8 mouse cellular contexts compared by ENCODE assay signal in the genomic region with DNA sequence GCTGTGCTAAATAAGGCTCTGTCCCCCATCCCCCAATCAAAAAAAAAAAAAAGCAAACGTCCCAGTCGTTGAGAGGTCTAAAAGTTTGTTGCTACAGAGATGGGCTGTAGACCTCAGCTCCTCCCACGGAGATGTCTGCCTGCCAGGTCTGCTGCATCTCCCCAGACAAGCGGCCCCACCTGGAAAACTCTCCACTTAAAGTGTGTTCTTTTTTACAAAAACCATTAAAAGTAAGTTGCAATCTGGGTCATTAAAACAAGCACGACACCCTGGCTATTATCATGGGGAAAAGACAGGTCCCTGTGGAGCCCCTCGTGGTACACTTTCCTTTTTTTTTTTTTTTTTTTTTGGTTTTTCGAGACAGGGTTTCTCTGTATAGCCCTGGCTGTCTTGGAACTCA. TPM values are rescaled to one million over a fixed set of nuclear protein-coding genes. Genes with fewer than 3 reads are reported as not detected.
DNase-seq lines count a peak whose midpoint lies in the region; ATAC-seq and TF ChIP-seq lines count a peak whose summit lies in the region.

No protein-coding gene starts in this region.

- no peaks in the 10 kb centered on the region for H3K27me3 ChIP-seq in heart, embryonic 14.5 days (ENCODE audit: control insufficient read depth, insufficient read depth, low read length)
- H3K27me3 ChIP-seq in hindbrain, embryonic 15.5 days: no peaks in the 10 kb centered on the region
- H3K27me3 ChIP-seq in midbrain, embryonic 12.5 days: no peaks in the 10 kb centered on the region; the same call in 1 of the 2 replicates

- WGBS in heart, embryonic 14.5 days: 11% methylated on average over 7 of the region's 7 CpGs
- WGBS in hindbrain, embryonic 15.5 days: 16% methylated on average over 7 of the region's 7 CpGs
- 23% methylated on average over 7 of the region's 7 CpGs for WGBS in midbrain, embryonic 12.5 days

- H3K4me1 ChIP-seq in heart, embryonic 14.5 days (ENCODE audit: control insufficient read depth in 2 of 2, insufficient read depth in 2 of 2, low read length in 2 of 2): peaks cover 7 to 10% of the 10 kb centered on the region in 2 experiments; a peak in 3 of 4 replicates
- H3K4me1 ChIP-seq in hindbrain, embryonic 15.5 days (replicated peaks): peaks cover 9% of the 10 kb centered on the region
- peaks cover 9% of the 10 kb centered on the region for H3K4me1 ChIP-seq in midbrain, embryonic 12.5 days

- peak overlapping the region; percentile 63; the same call in 1 of the 2 replicates for H3K9ac ChIP-seq in heart, embryonic 14.5 days (ENCODE audit: low read length)
- H3K9ac ChIP-seq in hindbrain, embryonic 15.5 days: 0 out of 2 replicates have a peak overlapping the region, but pooled peaks have one; percentile 2
- no peak overlapping the region for H3K9ac ChIP-seq in midbrain, embryonic 12.5 days (replicated peaks)

- TF ChIP-seq CTCF in layer of hippocampus, adult 2 months (conservative IDR thresholded peaks at IDR 0.05): no peak

- peaks cover 9% of the 10 kb centered on the region; the same call in 1 of the 2 replicates for H3K36me3 ChIP-seq in heart, embryonic 14.5 days (ENCODE audit: control insufficient read depth, insufficient read depth, low read length)
- peaks cover 4% of the 10 kb centered on the region; the same call in 1 of the 2 replicates for H3K36me3 ChIP-seq in hindbrain, embryonic 15.5 days
- 0 out of 2 replicates have a peak, but pooled peaks cover 9% of the 10 kb centered on the region for H3K36me3 ChIP-seq in midbrain, embryonic 12.5 days

- DNase-seq in heart, postnatal 36 days: no peak
- peak; percentile 69 for DNase-seq in R1 (ENCODE audit: low read depth, low spot score)
- DNase-seq in urinary bladder, postnatal 25 days (ENCODE audit: low spot score): no peak
- no peak for DNase-seq in layer of hippocampus, adult 2 months (ENCODE audit: low spot score in 2 of 2)
- no peak for DNase-seq in embryo, embryonic 10.5 days (ENCODE audit: low spot score)

- H3K4me2 ChIP-seq in heart, embryonic 14.5 days (ENCODE audit: low read length): peak overlapping the region; percentile 86
- H3K4me2 ChIP-seq in hindbrain, embryonic 15.5 days: peak overlapping the region; percentile 67
- peak overlapping the region; percentile 58 for H3K4me2 ChIP-seq in midbrain, embryonic 12.5 days (replicated peaks)

- no peak for ATAC-seq in heart, embryonic 14.5 days (ENCODE audit: insufficient number of reproducible peaks, insufficient read depth, low FRiP score, low read depth)
- ATAC-seq in hindbrain, embryonic 15.5 days (ENCODE audit: low FRiP score, low read depth): no peak
- ATAC-seq in midbrain, embryonic 12.5 days (ENCODE audit: low FRiP score, low read depth): no peak

- peak overlapping the region; percentile 42 to 47; a peak in 3 of 4 replicates for H3K4me3 ChIP-seq in heart, embryonic 14.5 days (ENCODE audit: control insufficient read depth in 1 of 2, insufficient read depth in 1 of 2, low read depth in 1 of 2, low read length in 2 of 2)
- peak overlapping the region; percentile 33; the same call in 1 of the 2 replicates for H3K4me3 ChIP-seq in hindbrain, embryonic 15.5 days
- no peak overlapping the region for H3K4me3 ChIP-seq in midbrain, embryonic 12.5 days
- no peak overlapping the region for H3K4me3 ChIP-seq in layer of hippocampus, adult 2 months

- no peaks in the 10 kb centered on the region for H3K9me3 ChIP-seq in heart, embryonic 14.5 days (ENCODE audit: control insufficient read depth, low read length)
- H3K9me3 ChIP-seq in hindbrain, embryonic 15.5 days: no peaks in the 10 kb centered on the region
- no peaks in the 10 kb centered on the region for H3K9me3 ChIP-seq in midbrain, embryonic 12.5 days

- H3K27ac ChIP-seq in heart, embryonic 14.5 days (replicated peaks in 1 of 2; ENCODE audit: control insufficient read depth in 1 of 2, insufficient read depth in 1 of 2, low read depth in 2 of 2, low read length in 2 of 2): no peak overlapping the region
- no peak overlapping the region for H3K27ac ChIP-seq in hindbrain, embryonic 15.5 days (replicated peaks)
- H3K27ac ChIP-seq in midbrain, embryonic 12.5 days (replicated peaks): no peak overlapping the region
- H3K27ac ChIP-seq in layer of hippocampus, adult 2 months: no peak overlapping the region

- intact Hi-C loops in heart, postnatal 36 days (cut with DNase I): loop anchor here (5.0 kb wide), 1 partner anchor 241 kb away; no protein-coding TSS in a partner anchor

RNA-seq across cellular contexts. Expression of a gene that starts 0.7 kb away (rescaled TPM):
- 44.5 and 45.6 TPM in 2 replicates for polyA plus RNA-seq in heart, embryonic 14.5 days (2014; fragmentation: Nextera tagmentation; extraction: Ambion mirVana)
- 10 to 100 TPM; 41.0 to 45.2 TPM for total RNA-seq in heart, postnatal 36 days (2021)
- 63.8 and 64.4 TPM in 2 replicates for polyA plus RNA-seq in hindbrain, embryonic 15.5 days (2015; fragmentation: Nextera tagmentation; extraction: Ambion mirVana)
- polyA plus RNA-seq in midbrain, embryonic 12.5 days (2016; fragmentation: Nextera tagmentation; extraction: Ambion mirVana): 53.5 and 56.2 TPM in 2 replicates
- 100 to 1,000 TPM in 1 of 2 experiments, 10 to 100 TPM in 1; 97.3 to 109 TPM for total RNA-seq in layer of hippocampus, adult 2 months (2021)

RNA-seq across cellular contexts. Expression of a gene that starts 12.2 kb away (rescaled TPM):
- polyA plus RNA-seq in heart, embryonic 14.5 days (2014; fragmentation: Nextera tagmentation; extraction: Ambion mirVana): 23.6 and 26.0 TPM in 2 replicates
- total RNA-seq in heart, postnatal 36 days (2021): 10 to 100 TPM; 10.8 to 15.0 TPM
- polyA plus RNA-seq in hindbrain, embryonic 15.5 days (2015; fragmentation: Nextera tagmentation; extraction: Ambion mirVana): 33.6 and 38.8 TPM in 2 replicates
- 31.5 and 32.9 TPM in 2 replicates for polyA plus RNA-seq in midbrain, embryonic 12.5 days (2016; fragmentation: Nextera tagmentation; extraction: Ambion mirVana)
- total RNA-seq in layer of hippocampus, adult 2 months (2021): 10 to 100 TPM; 43.1 to 45.3 TPM

RNA-seq across cellular contexts. Expression of a gene that starts 18.1 kb away (rescaled TPM):
- 581 and 616 TPM in 2 replicates for polyA plus RNA-seq in heart, embryonic 14.5 days (2014; fragmentation: Nextera tagmentation; extraction: Ambion mirVana)
- 100 to 1,000 TPM; 227 to 247 TPM for total RNA-seq in heart, postnatal 36 days (2021)
- polyA plus RNA-seq in hindbrain, embryonic 15.5 days (2015; fragmentation: Nextera tagmentation; extraction: Ambion mirVana): 1,386 and 1,520 TPM in 2 replicates
- polyA plus RNA-seq in midbrain, embryonic 12.5 days (2016; fragmentation: Nextera tagmentation; extraction: Ambion mirVana): 512 and 518 TPM in 2 replicates
- total RNA-seq in layer of hippocampus, adult 2 months (2021): 1,000 to 10,000 TPM; 1,075 to 1,153 TPM

RNA-seq across cellular contexts. Expression of a gene that starts 54.0 kb away (rescaled TPM):
- 4.3 and 4.5 TPM in 2 replicates for polyA plus RNA-seq in heart, embryonic 14.5 days (2014; fragmentation: Nextera tagmentation; extraction: Ambion mirVana)
- 1 to 10 TPM; 8.4 to 9.4 TPM for total RNA-seq in heart, postnatal 36 days (2021)
- 26.9 TPM in 2 replicates for polyA plus RNA-seq in hindbrain, embryonic 15.5 days (2015; fragmentation: Nextera tagmentation; extraction: Ambion mirVana)
- 14.2 and 14.8 TPM in 2 replicates for polyA plus RNA-seq in midbrain, embryonic 12.5 days (2016; fragmentation: Nextera tagmentation; extraction: Ambion mirVana)
- 10 to 100 TPM; 61.2 to 66.1 TPM for total RNA-seq in layer of hippocampus, adult 2 months (2021)

RNA-seq across cellular contexts. Expression of a gene that starts 57.9 kb away (rescaled TPM):
- polyA plus RNA-seq in heart, embryonic 14.5 days (2014; fragmentation: Nextera tagmentation; extraction: Ambion mirVana): 1.3 and 1.6 TPM in 2 replicates
- total RNA-seq in heart, postnatal 36 days (2021): under 1 TPM; 0.58 to 0.68 TPM
- polyA plus RNA-seq in hindbrain, embryonic 15.5 days (2015; fragmentation: Nextera tagmentation; extraction: Ambion mirVana): 4.9 and 5.8 TPM in 2 replicates
- 6.9 and 7.0 TPM in 2 replicates for polyA plus RNA-seq in midbrain, embryonic 12.5 days (2016; fragmentation: Nextera tagmentation; extraction: Ambion mirVana)
- 1 to 10 TPM; 9.1 to 9.9 TPM for total RNA-seq in layer of hippocampus, adult 2 months (2021)

Comparison
In these comparisons a context has a peak if more than half of its experiments do, and no peak if none do; other contexts are left out.
1. H3K4me3 ChIP-seq: peak in heart, embryonic 14.5 days (2 of 2) and hindbrain, embryonic 15.5 days (single experiment); none in midbrain, embryonic 12.5 days (single experiment) and layer of hippocampus, adult 2 months (single experiment).
2. Peak in every context shown above with its lines, with median percentiles within 50 percentile points of each other: H3K4me2 ChIP-seq.